Mouse (Mus musculus) spleen, adult 2 months (tissue): ENCODE results near the gene Tmem56.

Source experiments
- CTCF ChIP-seq: fragments of 200-500 bp; IDR thresholded peaks from 2 replicates; pipeline ENCODE4 v1.5.1; 2011; ENCODE audit warnings: mild to moderate bottlenecking, inconsistent platforms; ENCODE audit not compliant: insufficient read depth, insufficient read length, insufficient replicate concordance; ENCODE audit errors: extremely low read depth
- POLR2A ChIP-seq: fragments of 200-500 bp; IDR thresholded peaks from 2 replicates; pipeline ENCODE4 v1.6.1; 2011; ENCODE audit warnings: low read depth, low read length, inconsistent platforms

DNA sequence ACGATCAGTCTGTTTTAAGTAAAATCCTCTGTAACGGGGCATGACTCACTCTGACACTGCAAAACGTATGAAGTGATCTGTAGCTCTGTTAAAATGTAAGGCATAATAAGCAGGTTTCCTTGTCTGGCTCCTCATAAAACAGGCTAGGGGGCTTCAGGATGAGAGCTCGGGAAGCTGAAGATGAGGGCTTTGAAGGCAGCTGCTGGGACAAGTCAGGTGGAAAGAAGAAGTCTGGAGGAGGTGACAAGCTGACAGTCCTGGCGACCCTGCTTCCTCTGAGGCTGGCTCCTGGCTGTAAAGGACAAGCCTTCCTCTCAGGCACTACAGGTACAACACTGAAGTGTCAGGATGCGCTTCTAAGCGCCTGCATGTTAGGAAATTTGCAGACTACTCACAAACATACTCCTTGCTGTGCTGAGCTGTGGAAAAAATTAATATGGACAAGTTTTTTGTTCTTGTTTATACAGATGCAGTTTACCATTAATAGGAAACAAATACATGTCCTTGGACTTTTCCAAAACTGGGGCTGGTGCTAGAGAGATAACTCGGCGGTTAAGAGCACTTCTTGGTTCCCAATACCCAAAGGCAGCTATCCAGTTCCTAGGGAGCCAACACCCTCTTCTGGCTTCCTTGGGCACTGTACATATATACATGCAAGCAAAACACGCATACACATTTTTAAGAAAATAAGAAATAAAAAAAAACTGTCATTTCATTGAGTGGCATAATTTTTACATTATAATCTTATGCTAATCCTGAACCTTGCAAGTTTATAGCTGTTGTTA is 125.2 kb downstream of the Tmem56 start:
- TF ChIP-seq CTCF, result no peak
- TF ChIP-seq POLR2A, result no peak
